Mouse (Mus musculus): ENCODE results near the gene Map2k3.

- TF ChIP-seq CTCF (IDR thresholded peaks at IDR 0.05) (no peak), EP300 (IDR thresholded peaks at IDR 0.05) (no peak)
Measured at GRCm38 (mm10) chr11:60955621-60956383, 24.0 kb downstream of the Map2k3 start.
